Mouse (Mus musculus) cortical plate, adult 2 months (tissue): ENCODE results near the gene Cga.

ENCODE experiments used
- CTCF ChIP-seq: fragments of 200-500 bp; IDR thresholded peaks from 2 replicates; pipeline ENCODE4 v1.5.1; 2011; ENCODE audit warnings: mild to moderate bottlenecking, control low read depth, low read length; ENCODE audit not compliant: insufficient read depth; ENCODE audit errors: extremely low read depth
- POLR2A ChIP-seq: fragments of 200-500 bp; IDR thresholded peaks from 2 replicates; pipeline ENCODE4 v1.6.1; 2011; ENCODE audit warnings: mild to moderate bottlenecking, low read length, control low read depth; ENCODE audit not compliant: insufficient read depth; ENCODE audit errors: extremely low read depth

DNA sequence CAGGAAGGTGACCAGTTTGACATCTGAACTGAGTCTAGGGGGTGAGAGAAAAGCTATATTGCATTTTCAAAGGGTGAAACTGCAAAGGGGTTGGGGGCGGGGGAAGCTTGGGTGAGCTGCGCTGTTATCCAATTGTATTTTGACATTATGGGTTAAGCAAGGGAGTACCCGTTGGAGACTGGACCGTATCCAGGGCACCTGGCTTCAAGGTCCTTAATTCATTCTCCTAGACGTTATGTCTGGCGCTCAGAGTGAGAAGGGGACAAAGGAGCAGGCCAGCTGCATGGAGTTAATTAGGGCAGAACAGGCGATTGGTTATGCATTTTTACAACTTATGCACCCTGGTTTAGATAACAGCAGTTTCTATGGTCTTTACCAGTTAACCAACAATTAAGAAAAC, 23.8 kb downstream of the Cga start:
- TF ChIP-seq CTCF (no peak), POLR2A (no peak)
